Mouse (Mus musculus) CH12.LX (cell line): Measurements from ENCODE around the gene Ankrd63. TPM values are rescaled to one million over a fixed set of nuclear protein-coding genes. Genes with fewer than 3 reads are reported as not detected.
A peak's percentile ranks its signal among the peaks of the same experiment; 100 is the strongest.

Experiments used
- DNase-seq: peaks from one replicate; pipeline ENCODE4 v3.0.0-alpha.2; 2013; ENCODE audit errors: extremely low read depth
- H3K27ac ChIP-seq: 2 replicates; pipeline ENCODE4 v1.5.1; 2012; ENCODE audit warnings: low read depth, mild to moderate bottlenecking, control low read depth, moderate library complexity; ENCODE audit not compliant: insufficient read depth
- H3K27me3 ChIP-seq: replicated peaks from 2 replicates; pipeline ENCODE3; 2012; ENCODE audit warnings: inconsistent platforms
- H3K36me3 ChIP-seq, 2 experiments: replicated peaks in 1 of 2; 2 replicates each; pipeline versions ENCODE3 to v1.6.1; 2012; ENCODE audit warnings: inconsistent platforms in 1 of 2, low read length in 1 of 2, mild to moderate bottlenecking in 1 of 2, mixed read lengths in 1 of 2, moderate library complexity in 1 of 2; ENCODE audit not compliant: control insufficient read depth in 1 of 2, insufficient read depth in 1 of 2
- H3K4me1 ChIP-seq, 2 experiments: 2 replicates each; pipeline ENCODE4 v1.6.1; 2012; ENCODE audit warnings: inconsistent platforms in 1 of 2, moderate library complexity in 1 of 2; ENCODE audit not compliant: insufficient read depth in 2 of 2, control insufficient read depth in 1 of 2
- H3K4me2 ChIP-seq: 2 replicates; pipeline ENCODE4 v1.6.1; 2012; ENCODE audit warnings: low read depth, mild to moderate bottlenecking, control low read depth; ENCODE audit not compliant: poor library complexity, insufficient read depth, severe bottlenecking
- H3K4me3 ChIP-seq, 3 experiments: fragments of 150-350 bp in 1 of 3; sonication (generic) in 1 of 3; replicated peaks in 1 of 3; 2 replicates each; pipeline versions ENCODE3 to v1.5.1; 2011 to 2012; ENCODE audit warnings: low read depth in 2 of 3, low read length in 2 of 3, mild to moderate bottlenecking in 2 of 3, moderate library complexity in 2 of 3, control low read depth in 1 of 3, improper control_type of control experiment in 1 of 3, inconsistent platforms in 1 of 3, mixed read lengths in 1 of 3; ENCODE audit not compliant: poor library complexity in 1 of 3
- H3K79me2 ChIP-seq: replicated peaks from 2 replicates; pipeline ENCODE4 v1.6.1; 2012; ENCODE audit warnings: mild to moderate bottlenecking, moderate library complexity; ENCODE audit not compliant: control insufficient read depth, poor library complexity, insufficient read depth, severe bottlenecking; ENCODE audit errors: extremely low read depth
- H3K9ac ChIP-seq: 2 replicates; pipeline ENCODE4 v1.6.1; 2012; ENCODE audit warnings: low read depth, mild to moderate bottlenecking, control low read depth, moderate library complexity; ENCODE audit not compliant: insufficient read depth
- H3K9me3 ChIP-seq: replicated peaks from 2 replicates; pipeline ENCODE3; 2012; ENCODE audit warnings: low read length, inconsistent platforms, mixed read lengths
- CTCF ChIP-seq, 2 experiments: IDR thresholded peaks in 1 of 2; conservative IDR thresholded peaks in 1 of 2; 2 replicates each; pipeline ENCODE4 v1.5.1; 2011 to 2012; ENCODE audit warnings: low read depth in 2 of 2, low read length in 2 of 2, improper control_type of control experiment in 1 of 2, inconsistent platforms in 1 of 2, mild to moderate bottlenecking in 1 of 2, moderate library complexity in 1 of 2
- ELF1 ChIP-seq: IDR thresholded peaks from 2 replicates; pipeline ENCODE4 v1.6.1; 2014; ENCODE audit warnings: low read depth, mild to moderate bottlenecking, inconsistent platforms, low read length, improper control_type of control experiment
- JUND ChIP-seq: conservative IDR thresholded peaks from 2 replicates; pipeline ENCODE4 v1.6.1; 2011; ENCODE audit warnings: low read depth, low read length, improper control_type of control experiment
- MAFK ChIP-seq: IDR thresholded peaks from 2 replicates; pipeline ENCODE4 v1.6.1; 2011; ENCODE audit warnings: low read length, improper control_type of control experiment; ENCODE audit not compliant: insufficient replicate concordance
- PAX5 ChIP-seq: IDR thresholded peaks from 2 replicates; pipeline ENCODE4 v1.6.1; 2012; ENCODE audit warnings: low read length, inconsistent platforms, mixed read lengths
- RAD21 ChIP-seq: IDR thresholded peaks from 2 replicates; pipeline ENCODE4 v1.6.1; 2011; ENCODE audit warnings: low read depth, mild to moderate bottlenecking, low read length, improper control_type of control experiment, moderate library complexity
- RCOR1 ChIP-seq: conservative IDR thresholded peaks from 2 replicates; pipeline ENCODE4 v1.6.1; 2012; ENCODE audit warnings: low read depth, mild to moderate bottlenecking, inconsistent platforms, low read length, improper control_type of control experiment
- SIN3A ChIP-seq: IDR thresholded peaks from 2 replicates; pipeline ENCODE4 v1.6.1; 2012; ENCODE audit warnings: low read length, improper control_type of control experiment, inconsistent platforms
- SMC3 ChIP-seq: IDR thresholded peaks from 2 replicates; pipeline ENCODE4 v1.6.1; 2011; ENCODE audit warnings: low read depth, low read length, improper control_type of control experiment
- TBP ChIP-seq: conservative IDR thresholded peaks from 2 replicates; pipeline ENCODE4 v1.6.1; 2011; ENCODE audit warnings: low read depth, low read length, improper control_type of control experiment
- TCF12 ChIP-seq: IDR thresholded peaks from 2 replicates; pipeline ENCODE4 v1.6.1; 2014; ENCODE audit warnings: low read depth, mild to moderate bottlenecking, inconsistent platforms, low read length, improper control_type of control experiment
- USF1 ChIP-seq: IDR thresholded peaks from 2 replicates; pipeline ENCODE4 v1.6.1; 2014; ENCODE audit warnings: low read depth, mild to moderate bottlenecking, inconsistent platforms, low read length, improper control_type of control experiment
- ZC3H11A ChIP-seq: IDR thresholded peaks from 2 replicates; pipeline ENCODE4 v1.6.1; 2012; ENCODE audit warnings: low read depth, mild to moderate bottlenecking, inconsistent platforms, low read length, improper control_type of control experiment
- dilution Hi-C: fragments of 300-500 bp; cut with MboI; formaldehyde crosslinking; loops from 2 replicates; pipeline ENCODE4 v1.14.3; 2020; ENCODE audit warnings: low sequenced_read_pairs; ENCODE audit not compliant: extremely low pct_unique_long_range_greater_than_20kb, extremely low pct_ligation_motif_present
- in situ Hi-C: fragments of 300-500 bp; cut with MboI; formaldehyde crosslinking; loops from 3 replicates; pipeline ENCODE4 v1.14.3; 2019; ENCODE audit warnings: low sequenced_read_pairs, low pct_ligation_motif_present, low pct_unique_long_range_greater_than_20kb, mixed read lengths
- polyA plus RNA-seq: library from polyadenylated mRNA; unstranded; fragments of >175 nt; gene quantifications from 2 replicates; pipeline ENCODE4 v1.2.1, GENCODE M21; 2012; ENCODE audit warnings: low read depth; ENCODE audit not compliant: insufficient read length
- total RNA-seq, 2 experiments: library from RNA; depleted of rRNA; stranded (reverse); fragments of 300-350 nt in 1 of 2; fragments of >200 nt in 1 of 2; gene quantifications; 2 replicates each; pipeline ENCODE4 v1.2.3; 2012 to 2014

Ankrd63 gene
- total and polyA plus RNA-seq, 3 experiments = 0.07 TPM; not detected in 2

DNA sequence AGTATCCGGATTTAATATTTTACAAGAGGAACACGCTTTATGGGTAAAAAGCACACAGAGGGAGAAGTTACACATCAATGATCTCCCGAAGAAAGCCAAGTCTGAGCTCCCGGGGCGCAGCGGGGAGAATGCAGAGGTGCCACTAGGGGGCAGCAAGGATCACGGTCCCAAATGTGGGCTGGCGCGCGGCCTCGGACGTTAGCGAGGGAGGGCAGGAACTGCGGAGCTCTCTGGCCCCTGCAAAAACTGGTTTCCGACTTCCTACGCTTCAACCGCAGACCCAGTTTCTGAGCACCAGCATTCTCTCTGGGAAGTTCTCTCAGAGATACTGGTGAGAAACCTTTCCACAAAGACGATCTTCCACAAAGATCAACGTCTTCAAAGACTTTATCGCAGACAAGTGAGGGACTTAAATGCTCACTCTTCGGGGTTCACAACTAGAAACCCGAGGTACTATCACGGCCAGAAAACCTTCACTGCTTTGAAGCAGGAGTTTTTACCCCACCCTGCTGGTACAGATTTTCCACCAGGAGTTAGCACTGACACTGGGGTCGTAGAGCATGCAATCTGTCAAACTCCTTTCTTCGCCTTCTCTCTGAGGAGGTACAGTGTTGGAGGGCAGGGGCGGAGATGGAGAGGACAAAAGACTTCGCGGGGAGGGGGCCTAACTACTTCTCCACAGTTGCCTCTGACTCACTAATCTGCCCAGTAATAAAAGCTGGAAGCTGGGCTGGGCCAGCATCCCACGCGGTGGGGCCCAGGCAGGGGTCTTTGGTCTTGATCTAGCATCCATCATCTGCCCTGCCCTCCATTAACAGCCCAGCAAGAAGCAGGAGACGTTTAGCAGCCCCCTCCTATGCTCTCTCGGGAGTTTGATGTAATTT lies 3.3 kb downstream of the Ankrd63 start:
- dilution Hi-C loops = no loop called here
- H3K4me1 ChIP-seq = peaks cover 2 to 11% of the 10 kb centered on the region in 2 experiments; a peak in 3 of 4 replicates

DNA sequence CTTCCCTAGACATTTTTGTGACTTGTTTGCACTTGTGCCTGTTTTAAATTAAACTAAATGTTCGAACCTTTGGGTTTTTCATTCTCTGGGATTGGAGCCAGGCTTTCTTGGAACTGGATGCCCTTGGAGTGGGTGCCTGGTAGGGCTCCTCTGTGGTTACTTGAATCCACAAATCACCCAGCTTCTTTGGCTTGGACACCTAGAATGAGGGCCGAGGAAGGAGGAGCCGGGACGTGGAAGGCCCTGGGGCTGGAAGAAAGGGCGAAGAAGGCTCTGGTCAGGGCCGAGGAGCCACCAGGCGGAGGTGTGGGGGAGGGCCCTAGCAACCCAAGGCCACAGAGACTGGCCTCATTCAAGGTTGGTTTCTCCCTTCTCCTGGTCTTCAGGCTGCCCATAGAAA lies 5.8 kb downstream of the Ankrd63 start:
- Histone ChIP-seq H3K27me3 (no peaks in the 10 kb centered on the region), H3K36me3 (no peaks in the 10 kb centered on the region), H3K4me1 (peaks cover 0 to 10% of the 10 kb centered on the region in 2 experiments; a peak in 2 of 4 replicates), H3K79me2 (no peaks in the 10 kb centered on the region), H3K4me3 (no peak overlapping the region), H3K9ac (no peak overlapping the region), H3K27ac (no peak overlapping the region), H3K9me3 (peaks cover 13% of the 10 kb centered on the region), H3K4me2 (no peak overlapping the region)
- no peak for DNase-seq
- in situ Hi-C loops = no loop called here
- TF ChIP-seq PAX5 (no peak), USF1 (no peak), JUND (no peak), SIN3A (no peak), RCOR1 (no peak)
- dilution Hi-C loops = no loop called here

More for the DNA sequence above, 3.3 kb downstream of the Ankrd63 start:
- Histone ChIP-seq H3K27ac (no peak overlapping the region), H3K4me3 (no peak overlapping the region), H3K79me2 (no peaks in the 10 kb centered on the region), H3K9me3 (peaks cover 21% of the 10 kb centered on the region), H3K27me3 (no peaks in the 10 kb centered on the region), H3K36me3 (no peaks in the 10 kb centered on the region), H3K4me2 (peak overlapping the region; percentile 33; the same call in 1 of the 2 replicates), H3K9ac (no peak overlapping the region)
- DNase-seq = peak; percentile 46
- in situ Hi-C loops = no loop called here
- TF ChIP-seq USF1 (no peak), MAFK (no peak), ZC3H11A (no peak), CTCF (conservative IDR thresholded peaks at IDR 0.05 in 1 of 2, IDR thresholded peaks at IDR 0.05 in 1 of 2; ENCODE audit: low read depth in 2 of 2, low read length in 2 of 2) (peak in 1 of 2 experiments; percentile 84; a peak in 3 of 4 replicates), TCF12 (no peak), RAD21 (peak; percentile 62), TBP (no peak), SIN3A (no peak), SMC3 (peak; percentile 89), ELF1 (no peak)
